Mouse (Mus musculus) layer of hippocampus, postnatal 25 days (tissue): Measurements from ENCODE around the gene Gpr84. TPM values are rescaled to one million over a fixed set of nuclear protein-coding genes. Genes with fewer than 3 reads are reported as not detected.

Source experiments
- microRNA-seq, 2 experiments: library from miRNA; unstranded; fragments of <30 nt; microRNA quantifications; one replicate each; pipeline ENCODE4 v1.2.0; 2021
- total RNA-seq, 2 experiments: library from RNA; stranded (reverse); gene quantifications; 2 replicates each; pipeline ENCODE4 v1.2.3; 2021

Gene Gpr84
- total RNA-seq, 2 experiments from 2014 or later, result 0.66 to 1.1 TPM

Small RNA genes lying within 50 kb of the gene (microRNA-seq; reads per million reads assigned to microRNA genes)
- gene Mir148b, result 77.4 to 109 reads per million in 2 experiments
- 0 to 0.20 reads per million in 2 experiments for gene Mir6963

Other genes starting within 250 kb of the Gpr84 start
- 10 to 100 TPM; 17.4 to 20.2 TPM for gene Smug1, start 143.5 kb downstream of the Gpr84 start, total RNA-seq
- 100 to 1,000 TPM; 180 to 183 TPM for gene Cbx5, start 70.8 kb downstream of the Gpr84 start, total RNA-seq
- 100 to 1,000 TPM; 253 to 258 TPM for gene Hnrnpa1, start 70.2 kb downstream of the Gpr84 start, total RNA-seq
- gene Nfe2, start 52.2 kb downstream of the Gpr84 start, total RNA-seq, result not detected
- 100 to 1,000 TPM; 101 to 105 TPM for gene Copz1, start 37.9 kb downstream of the Gpr84 start, total RNA-seq
- gene Zfp385a, start 29.5 kb upstream of the Gpr84 start, total RNA-seq, result 10 to 100 TPM; 40.7 to 45.0 TPM
- gene Itga5, start 56.2 kb upstream of the Gpr84 start, total RNA-seq, result 1 to 10 TPM; 1.4 to 2.4 TPM
- not detected for gene Gtsf1, start 119.9 kb upstream of the Gpr84 start, total RNA-seq
- not detected for gene Gtsf2, start 137.9 kb upstream of the Gpr84 start, total RNA-seq
- 1 to 10 TPM; 7.9 to 8.2 TPM for gene Nckap1l, start 143.2 kb upstream of the Gpr84 start, total RNA-seq
- 10 to 100 TPM; 89.8 to 96.1 TPM for gene Pde1b, start 192.4 kb upstream of the Gpr84 start, total RNA-seq
- 100 to 1,000 TPM; 131 to 135 TPM for gene Ppp1r1a, start 227.4 kb upstream of the Gpr84 start, total RNA-seq